Mouse (Mus musculus): ENCODE measurements around the gene Anapc15.

Gene Anapc15

GRCm38 (mm10) chr7:101863415-101863814 is at the start of gene Anapc15:
Anapc15 (plus strand) TSS chr7:101863715.
- DNase-seq (ENCODE audit: extremely low read depth, low read depth), result no peak

- no peak for DNase-seq (ENCODE audit: extremely low read depth, low read depth)
Measured at GRCm38 (mm10) chr7:101817861-101818401, 45.6 kb upstream of the Anapc15 start, which contains the start of gene Phox2a. Phox2a (plus strand) TSS chr7:101818313.

GRCm38 (mm10) chr7:101820295-101821030 is 43.1 kb upstream of the Anapc15 start:
- no peak for DNase-seq (ENCODE audit: extremely low read depth, low read depth)

- DNase-seq (ENCODE audit: extremely low read depth, low read depth), result no peak
Measured at GRCm38 (mm10) chr7:101821571-101822501, 41.7 kb upstream of the Anapc15 start.

- no peak for DNase-seq (ENCODE audit: extremely low read depth, low read depth)
Measured at GRCm38 (mm10) chr7:101822836-101823757, 40.4 kb upstream of the Anapc15 start.

- no peak for DNase-seq (ENCODE audit: extremely low read depth, low read depth)
Measured at GRCm38 (mm10) chr7:101823758-101824630, 39.5 kb upstream of the Anapc15 start.

- no peak for DNase-seq (ENCODE audit: extremely low read depth, low read depth)
Measured at GRCm38 (mm10) chr7:101830373-101830772, 33.1 kb upstream of the Anapc15 start.

GRCm38 (mm10) chr7:101831437-101831836 is 32.1 kb upstream of the Anapc15 start:
- DNase-seq (ENCODE audit: extremely low read depth, low read depth), result no peak

- DNase-seq (ENCODE audit: extremely low read depth, low read depth), result no peak
Measured at GRCm38 (mm10) chr7:101832372-101832771, 31.1 kb upstream of the Anapc15 start.

- no peak for DNase-seq (ENCODE audit: extremely low read depth, low read depth)
Measured at GRCm38 (mm10) chr7:101833352-101833751, 30.2 kb upstream of the Anapc15 start.

GRCm38 (mm10) chr7:101833916-101834584 is 29.5 kb upstream of the Anapc15 start:
- no peak for DNase-seq (ENCODE audit: extremely low read depth, low read depth)

GRCm38 (mm10) chr7:101834903-101835302 is 28.6 kb upstream of the Anapc15 start:
- no peak for DNase-seq (ENCODE audit: extremely low read depth, low read depth)

GRCm38 (mm10) chr7:101835457-101836109 is 27.9 kb upstream of the Anapc15 start:
- DNase-seq (ENCODE audit: extremely low read depth, low read depth), result no peak

- peak; percentile 30 for DNase-seq (ENCODE audit: extremely low read depth, low read depth)
Measured at GRCm38 (mm10) chr7:101836271-101837153, 27.0 kb upstream of the Anapc15 start.

- DNase-seq (ENCODE audit: extremely low read depth, low read depth), result peak; percentile 18
Measured at GRCm38 (mm10) chr7:101837154-101837605, 26.3 kb upstream of the Anapc15 start.

GRCm38 (mm10) chr7:101837606-101838471 is 25.7 kb upstream of the Anapc15 start, which contains the start of gene Inppl1:
Inppl1 (minus strand) TSS chr7:101838229.
- DNase-seq (ENCODE audit: extremely low read depth, low read depth), result peak; percentile 64

- no peak for DNase-seq (ENCODE audit: extremely low read depth, low read depth)
Measured at GRCm38 (mm10) chr7:101844186-101844585, 19.3 kb upstream of the Anapc15 start.
